In the genomic region with DNA sequence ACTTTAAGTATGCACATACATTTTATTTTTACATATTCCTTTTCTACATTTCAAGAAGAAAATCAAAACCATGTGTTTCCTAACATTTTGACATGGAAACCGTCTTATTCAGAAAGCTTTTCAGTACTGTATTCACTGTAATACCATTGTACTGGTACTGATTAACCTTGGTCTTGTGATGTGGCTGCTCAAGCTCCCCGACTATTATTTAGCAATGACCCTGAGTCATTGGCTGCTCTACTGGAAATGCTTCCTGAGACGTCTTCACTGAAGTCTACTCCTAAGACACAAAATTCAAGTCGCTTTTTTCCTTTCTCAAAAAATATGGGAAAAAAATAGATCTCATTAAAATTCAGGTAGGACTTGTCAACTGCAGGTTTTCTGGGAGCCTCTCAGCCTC, we compare ENCODE assay signal across 23 mouse cellular contexts.
A peak's percentile ranks its signal among the peaks of the same experiment; 100 is the strongest.
DNase-seq lines count a peak whose midpoint lies in the region; ATAC-seq and TF ChIP-seq lines count a peak whose summit lies in the region.
"Had no signal": no experiment of that assay in that cellular context is flagged by ENCODE, and none has a peak within 500 bp of the region (broad histone marks: within the 10 kb centered on the region; RNA-seq: fewer than 3 reads in every experiment).

No protein-coding gene starts in this region.

- peak; percentile 57 for DNase-seq in kidney, adult 2 months
- DNase-seq in kidney, postnatal 4 days = no peak
- peak; percentile 56 for DNase-seq in 3T3-L1 (ENCODE audit: low read depth, low spot score)
- DNase-seq in Patski (ENCODE audit: low read depth, low spot score) = peak; percentile 49
- DNase-seq: adrenal gland, postnatal 10 days; adrenal gland, postnatal 36 days; cerebellum, adult 18-20 months; cerebellum, adult 9-10 months; cerebellum, postnatal 14 days; gastrocnemius, adult 2 months; gastrocnemius, postnatal 14 days; heart, adult 11 months had no signal

- H3K4me3 ChIP-seq in kidney, adult 2 months (ENCODE audit: insufficient read depth, low read depth, low read length) = no peak overlapping the region
- H3K4me3 ChIP-seq in midbrain, embryonic 15.5 days = no peak overlapping the region
- H3K4me3 ChIP-seq: embryonic facial prominence, embryonic 13.5 days; forebrain, embryonic 10.5 days; forebrain, embryonic 13.5 days; gastrocnemius, adult 2 months; hindbrain, embryonic 12.5 days; hindbrain, embryonic 15.5 days had no signal

- no peaks in the 10 kb centered on the region for H3K4me1 ChIP-seq in kidney, adult 2 months (ENCODE audit: control insufficient read depth, insufficient read depth, low read length)
- H3K4me1 ChIP-seq in midbrain, embryonic 15.5 days = no peaks in the 10 kb centered on the region
- H3K4me1 ChIP-seq: embryonic facial prominence, embryonic 13.5 days; forebrain, embryonic 10.5 days; forebrain, embryonic 13.5 days; hindbrain, embryonic 12.5 days; hindbrain, embryonic 15.5 days had no signal

- no peak for TF ChIP-seq POLR2A in kidney, adult 2 months (IDR thresholded peaks at IDR 0.05; ENCODE audit: low read depth, low read length)

- TF ChIP-seq CTCF in kidney, adult 2 months (conservative IDR thresholded peaks at IDR 0.05; ENCODE audit: insufficient read depth, insufficient read length, low read depth, low read length) = no peak
- no peak for TF ChIP-seq CTCF in Patski (IDR thresholded peaks at IDR 0.05)

- no peak overlapping the region for H3K9ac ChIP-seq in midbrain, embryonic 15.5 days
- H3K9ac ChIP-seq: embryonic facial prominence, embryonic 13.5 days; forebrain, embryonic 13.5 days; hindbrain, embryonic 12.5 days; hindbrain, embryonic 15.5 days had no signal

- peak; percentile 79 for ATAC-seq in Patski
- no peak for ATAC-seq in erythroid progenitor cell, adult 5-6 weeks (replicated peaks; ENCODE audit: low FRiP score, poor library complexity, severe bottlenecking)
- no peak for ATAC-seq in midbrain, embryonic 15.5 days (replicated peaks)
- ATAC-seq: CD4-positive, CD25-positive, alpha-beta regulatory T cell, adult 4 months; forebrain, embryonic 13.5 days; forebrain, embryonic 16.5 days; intestine, postnatal 0 days had no signal

- CTCF ChIA-PET in Patski (lab: Charles Lee) = interaction anchor here (1.1 kb wide), 1 partner anchor 13 kb away, joined by 3 read pairs; no protein-coding TSS in a partner anchor

- no peaks in the 10 kb centered on the region for H3K36me3 ChIP-seq in kidney, adult 2 months (ENCODE audit: control insufficient read depth, insufficient read depth, low read length)
- no peaks in the 10 kb centered on the region for H3K36me3 ChIP-seq in midbrain, embryonic 15.5 days (replicated peaks)
- H3K36me3 ChIP-seq: embryonic facial prominence, embryonic 13.5 days; forebrain, embryonic 10.5 days; hindbrain, embryonic 12.5 days; hindbrain, embryonic 15.5 days had no signal

- no peaks in the 10 kb centered on the region for H3K9me3 ChIP-seq in midbrain, embryonic 15.5 days
- H3K9me3 ChIP-seq: embryonic facial prominence, embryonic 13.5 days; forebrain, embryonic 10.5 days; forebrain, embryonic 13.5 days; hindbrain, embryonic 12.5 days; hindbrain, embryonic 15.5 days had no signal

- 51% methylated on average over 4 of the region's 4 CpGs for WGBS in kidney, adult 2 months
- WGBS in midbrain, embryonic 15.5 days = 87% methylated on average over 4 of the region's 4 CpGs

- in situ Hi-C loops in Patski (cut with MboI; ENCODE audit: low pct_unique_long_range_greater_than_20kb) = no loop called here

- H3K4me2 ChIP-seq in midbrain, embryonic 15.5 days = no peak overlapping the region
- H3K4me2 ChIP-seq: embryonic facial prominence, embryonic 13.5 days; forebrain, embryonic 13.5 days; heart, embryonic 11.5 days; hindbrain, embryonic 12.5 days; hindbrain, embryonic 15.5 days had no signal

- H3K27ac ChIP-seq in kidney, adult 2 months (ENCODE audit: insufficient read depth, low read depth, low read length) = no peak overlapping the region
- H3K27ac ChIP-seq in midbrain, embryonic 15.5 days = no peak overlapping the region
- H3K27ac ChIP-seq: embryonic facial prominence, embryonic 13.5 days; forebrain, embryonic 10.5 days; forebrain, embryonic 13.5 days; gastrocnemius, adult 2 months; hindbrain, embryonic 12.5 days; hindbrain, embryonic 15.5 days had no signal

- no peaks in the 10 kb centered on the region for H3K27me3 ChIP-seq in kidney, adult 2 months (replicated peaks; ENCODE audit: control insufficient read depth, insufficient read depth, low read length)
- no peaks in the 10 kb centered on the region for H3K27me3 ChIP-seq in Patski
- no peaks in the 10 kb centered on the region for H3K27me3 ChIP-seq in midbrain, embryonic 15.5 days (replicated peaks)
- H3K27me3 ChIP-seq: embryonic facial prominence, embryonic 13.5 days; forebrain, embryonic 13.5 days; hindbrain, embryonic 12.5 days; hindbrain, embryonic 15.5 days had no signal

- POLR2A ChIA-PET in Patski (lab: Charles Lee) = interaction anchor here (1.0 kb wide), 1 partner anchor 25 kb away, joined by 3 read pairs; no protein-coding TSS in a partner anchor

Comparison
In these comparisons a context has a peak if more than half of its experiments do, and no peak if none do; other contexts are left out.
1. DNase-seq: peak in kidney, adult 2 months (single experiment), 3T3-L1 (single experiment) and Patski (single experiment); none in kidney, postnatal 4 days (0 of 2).